Mouse (Mus musculus) ES-Bruce4 (cell line): ENCODE measurements at regions not wholly inside any gene's neighbourhood (a gene's known extent, or its start where the extent isn't known, plus 50 kb on each side); places are given as distances from the start of the nearest gene placed in this dataset.

Experiments used
- EP300 ChIP-seq: IDR thresholded peaks from 2 replicates; pipeline ENCODE4 v1.6.1; 2011; ENCODE audit warnings: low read depth, low read length; ENCODE audit not compliant: insufficient read depth
- POLR2A ChIP-seq: IDR thresholded peaks from one replicate; pipeline ENCODE4 v1.8.1; 2011; ENCODE audit warnings: low read length; ENCODE audit not compliant: insufficient read depth

GRCm38 (mm10) chr14:99733474-99734199 lies 435.1 kb downstream of the Klf5 start:
- TF ChIP-seq POLR2A = no peak
- TF ChIP-seq EP300 = no peak
